Comparison of ENCODE assay signal across 31 mouse cellular contexts in genomic region chr12:85519553-85519952, GRCm38 (mm10). TPM values are rescaled to one million over a fixed set of nuclear protein-coding genes. Genes with fewer than 3 reads are reported as not detected.
DNase-seq lines count a peak whose midpoint lies in the region; ATAC-seq and TF ChIP-seq lines count a peak whose summit lies in the region.
"Had no signal": no experiment of that assay in that cellular context is flagged by ENCODE, and none has a peak within 500 bp of the region (broad histone marks: within the 10 kb centered on the region; RNA-seq: fewer than 3 reads in every experiment).

No protein-coding gene starts in this region.

- H3K4me1 ChIP-seq in kidney, embryonic 15.5 days, result peaks cover 20% of the 10 kb centered on the region

- no peak for TF ChIP-seq CTCF in layer of hippocampus, adult 2 months (conservative IDR thresholded peaks at IDR 0.05)

- no peaks in the 10 kb centered on the region for H3K9me3 ChIP-seq in kidney, embryonic 15.5 days (replicated peaks)
- H3K9me3 ChIP-seq: embryonic facial prominence, embryonic 13.5 days; forebrain, embryonic 10.5 days; forebrain, embryonic 15.5 days; G1E; heart, embryonic 15.5 days; hindbrain, embryonic 12.5 days; limb, embryonic 10.5 days; limb, embryonic 15.5 days; liver, embryonic 13.5 days; midbrain, embryonic 10.5 days; midbrain, embryonic 15.5 days had no signal

- H3K4me2 ChIP-seq in kidney, embryonic 15.5 days, result no peak overlapping the region
- H3K4me2 ChIP-seq: embryonic facial prominence, embryonic 13.5 days; forebrain, embryonic 15.5 days; heart, embryonic 15.5 days; hindbrain, embryonic 12.5 days; limb, embryonic 15.5 days; liver, embryonic 13.5 days; midbrain, embryonic 15.5 days had no signal

- no peak overlapping the region for H3K9ac ChIP-seq in kidney, embryonic 15.5 days
- H3K9ac ChIP-seq: embryonic facial prominence, embryonic 13.5 days; forebrain, embryonic 15.5 days; heart, embryonic 15.5 days; hindbrain, embryonic 12.5 days; limb, embryonic 15.5 days; liver, embryonic 13.5 days; midbrain, embryonic 15.5 days had no signal

- 60% methylated on average over 6 of the region's 6 CpGs for WGBS in macrophage (ENCODE audit: missing documents)
- 91% methylated on average over 6 of the region's 6 CpGs for WGBS in kidney, embryonic 15.5 days

- H3K36me3 ChIP-seq in macrophage (ENCODE audit: inconsistent target), result no peaks in the 10 kb centered on the region
- H3K36me3 ChIP-seq in kidney, embryonic 15.5 days, result no peaks in the 10 kb centered on the region
- H3K36me3 ChIP-seq: embryonic facial prominence, embryonic 13.5 days; forebrain, embryonic 10.5 days; forebrain, embryonic 15.5 days; G1E; heart, embryonic 15.5 days; hindbrain, embryonic 12.5 days; limb, embryonic 10.5 days; limb, embryonic 15.5 days; liver, embryonic 13.5 days; midbrain, embryonic 10.5 days; midbrain, embryonic 15.5 days had no signal

- ATAC-seq in inflammation-experienced regulatory T-cells, adult 6 months, result no peak
- no peak for ATAC-seq in kidney, embryonic 15.5 days (replicated peaks; ENCODE audit: low FRiP score)
- ATAC-seq: forebrain, embryonic 15.5 days; hindbrain, postnatal 0 days; intestine, embryonic 16.5 days; midbrain, embryonic 15.5 days had no signal

- peak; percentile 28 for DNase-seq in adrenal gland, postnatal 14 days
- DNase-seq in adrenal gland, adult 18-20 months (ENCODE audit: low spot score in 2 of 2), result no peak
- peak in 1 of 2 experiments; percentile 35 for DNase-seq in layer of hippocampus, adult 2 months (ENCODE audit: low spot score in 2 of 2)
- no peak for DNase-seq in layer of hippocampus, adult 11-12 months (ENCODE audit: low spot score)
- DNase-seq in Muller cell, postnatal 12 days (ENCODE audit: inconsistent ontology term), result peak; percentile 28
- DNase-seq: cerebellum, adult 11-12 months; cerebellum, adult 9-11 months; heart, postnatal 36 days; kidney, adult 9 months; kidney, postnatal 25 days; liver, embryonic 13.5 days; lung, adult 2 months; lung, postnatal 10 days; thymus, adult 18-20 months; thymus, postnatal 36 days had no signal

- H3K79me2 ChIP-seq in macrophage (ENCODE audit: inconsistent target), result no peaks in the 10 kb centered on the region

- peak overlapping the region; percentile 67 for H3K27ac ChIP-seq in layer of hippocampus, adult 2 months
- peak overlapping the region; percentile 24; the same call in 1 of the 2 replicates for H3K27ac ChIP-seq in macrophage
- H3K27ac ChIP-seq in kidney, embryonic 15.5 days, result no peak overlapping the region
- H3K27ac ChIP-seq: embryonic facial prominence, embryonic 13.5 days; forebrain, embryonic 10.5 days; forebrain, embryonic 15.5 days; heart, embryonic 15.5 days; hindbrain, embryonic 12.5 days; hindbrain, postnatal 0 days; limb, embryonic 10.5 days; limb, embryonic 15.5 days; liver, embryonic 13.5 days; midbrain, embryonic 10.5 days; midbrain, embryonic 15.5 days; stomach, postnatal 0 days had no signal

- no peak overlapping the region for H3K4me3 ChIP-seq in layer of hippocampus, adult 2 months
- no peak overlapping the region for H3K4me3 ChIP-seq in macrophage (ENCODE audit: inconsistent target)
- H3K4me3 ChIP-seq in kidney, embryonic 15.5 days (replicated peaks), result no peak overlapping the region
- H3K4me3 ChIP-seq: embryonic facial prominence, embryonic 13.5 days; forebrain, embryonic 10.5 days; forebrain, embryonic 15.5 days; heart, embryonic 15.5 days; hindbrain, embryonic 12.5 days; limb, embryonic 10.5 days; limb, embryonic 15.5 days; liver, embryonic 13.5 days; midbrain, embryonic 10.5 days; midbrain, embryonic 15.5 days had no signal

- no peaks in the 10 kb centered on the region for H3K27me3 ChIP-seq in kidney, embryonic 15.5 days
- H3K27me3 ChIP-seq: embryonic facial prominence, embryonic 13.5 days; forebrain, embryonic 15.5 days; heart, embryonic 15.5 days; hindbrain, embryonic 12.5 days; limb, embryonic 15.5 days; liver, embryonic 13.5 days; midbrain, embryonic 15.5 days had no signal

RNA-seq across cellular contexts. Expression of gene Fos, which starts 45.9 kb away (rescaled TPM):
- 11.8 and 39.6 TPM in 2 replicates for total RNA-seq in adrenal gland, postnatal 14 days (2021)
- total RNA-seq in adrenal gland, adult 18-20 months (2021), result 1 to 10 TPM; 2.9 to 4.3 TPM
- total RNA-seq in layer of hippocampus, adult 2 months (2021), result 10 to 100 TPM in 1 of 2 experiments, 1 to 10 TPM in 1; 8.9 to 13.7 TPM
- 1,000 to 10,000 TPM in 2 of 26 experiments, 100 to 1,000 TPM in 11, 10 to 100 TPM in 13; 13.7 to 1,974 (median 105) TPM for total RNA-seq in macrophage (2018; cell fraction: chromatin; rRNA removed)
- total RNA-seq in macrophage (2018; cell fraction: cytosol; rRNA removed), result 1,000 to 10,000 TPM in 4 of 26 experiments, 100 to 1,000 TPM in 13, 10 to 100 TPM in 9; 10.4 to 2,234 (median 166) TPM
- 1,000 to 10,000 TPM in 3 of 26 experiments, 100 to 1,000 TPM in 13, 10 to 100 TPM in 10; 15.4 to 1,140 (median 154) TPM for total RNA-seq in macrophage (2018; cell fraction: nucleus; rRNA removed)
- 18.1 to 88.1 TPM (median 21.8 TPM) in 3 replicates for polyA plus RNA-seq in macrophage (2018)
- polyA plus RNA-seq in inflammation-experienced regulatory T-cells, adult 6 months (2017; shearing (Covaris generic)), result 10 to 100 TPM; 11.0 to 84.6 (median 15.2) TPM
- 3.5 and 3.8 TPM in 2 replicates for polyA plus RNA-seq in kidney, embryonic 15.5 days (2015; fragmentation: Nextera tagmentation; extraction: Ambion mirVana)

Comparison
In these comparisons a context has a peak if more than half of its experiments do, and no peak if none do; other contexts are left out.
1. DNase-seq: peak in adrenal gland, postnatal 14 days (single experiment) and Muller cell, postnatal 12 days (single experiment); none in adrenal gland, adult 18-20 months (0 of 2) and layer of hippocampus, adult 11-12 months (single experiment).